Mouse (Mus musculus) heart, postnatal 14 days (tissue): ENCODE results near the gene Pgls. TPM values are rescaled to one million over a fixed set of nuclear protein-coding genes. Genes with fewer than 3 reads are reported as not detected.

Experiments
- DNase-seq, 2 experiments: peaks; one replicate each; pipeline ENCODE4 v3.0.0; 2021 to 2022
- intact Hi-C: fragments of 180-260 bp; cut with DNase I; formaldehyde crosslinking; loops from one replicate; pipeline ENCODE4 v1.15.1; 2025
- total RNA-seq, 2 experiments: library from RNA; stranded (reverse); gene quantifications; 2 replicates each; pipeline ENCODE4 v1.2.3; 2021

Gene Pgls
- total RNA-seq, 2 experiments from 2014 or later: 72.9 to 74.2 TPM

DNA sequence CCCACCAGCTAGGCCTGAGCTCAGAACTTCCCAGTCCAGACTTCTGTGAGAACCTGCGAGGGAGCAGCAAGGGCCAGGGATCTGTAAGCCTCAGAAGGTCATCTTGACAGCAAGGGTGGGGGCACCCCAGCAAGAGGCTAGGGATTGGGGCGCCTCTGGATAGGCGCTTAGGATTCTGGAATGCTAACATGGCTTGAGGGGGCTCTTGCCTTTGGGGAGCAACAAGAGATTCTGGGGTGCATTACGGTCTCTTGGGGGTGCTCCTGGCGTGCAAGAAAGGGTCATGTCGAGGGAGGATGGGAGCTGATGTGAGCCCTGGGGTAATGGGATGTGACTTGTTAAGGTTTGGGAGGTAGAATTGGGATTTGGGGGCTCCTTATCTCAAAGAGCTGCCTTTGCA, 23.0 kb upstream of the Pgls start:
- intact Hi-C loops: no loop called here
- no peak for DNase-seq

DNA sequence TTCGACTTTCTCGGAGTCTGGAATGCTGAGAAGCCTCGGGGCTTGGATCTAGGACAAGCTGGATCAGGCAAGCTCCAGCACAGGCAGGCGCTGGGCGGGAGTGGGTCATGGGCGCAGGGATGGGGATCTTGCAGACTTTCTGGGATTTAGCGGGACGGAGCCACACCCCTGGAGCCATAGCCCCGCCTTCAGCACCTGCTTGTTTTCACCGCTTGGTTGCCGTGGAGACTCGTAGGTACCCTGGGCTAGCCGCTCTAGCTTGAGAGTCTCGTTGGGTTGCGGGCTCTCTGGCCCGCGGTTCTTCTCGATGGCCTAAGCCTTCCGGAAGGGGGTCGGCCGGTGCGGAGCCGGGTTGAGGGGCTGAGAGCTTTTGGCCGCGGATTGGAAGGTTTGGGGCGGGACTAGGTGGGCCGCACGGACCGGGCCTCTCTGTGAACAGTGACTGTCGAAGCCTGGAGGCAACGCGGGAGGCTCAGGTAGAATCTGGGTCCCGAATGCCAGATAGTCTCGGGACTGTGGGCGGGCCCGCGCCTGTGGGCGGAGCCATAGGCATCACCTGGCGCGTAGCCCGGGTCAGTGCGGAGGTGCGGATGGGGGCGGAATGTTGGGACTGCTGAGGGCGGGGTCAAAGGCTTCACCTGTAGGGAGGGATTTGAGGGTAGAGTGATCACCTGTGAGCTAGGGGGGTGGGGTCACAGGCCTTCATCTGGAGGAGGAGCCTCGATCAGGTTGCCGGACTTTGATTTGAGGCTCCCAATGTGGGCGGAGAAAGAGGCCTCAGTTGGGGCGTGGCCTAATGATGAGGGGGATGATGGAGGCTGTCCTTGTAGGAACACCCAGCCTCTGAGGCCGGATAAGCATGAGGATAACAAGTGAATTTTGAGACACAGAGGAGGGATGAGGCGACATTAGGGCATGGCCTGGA, 22.3 kb upstream of the Pgls start:
- intact Hi-C loops: no loop called here

DNA sequence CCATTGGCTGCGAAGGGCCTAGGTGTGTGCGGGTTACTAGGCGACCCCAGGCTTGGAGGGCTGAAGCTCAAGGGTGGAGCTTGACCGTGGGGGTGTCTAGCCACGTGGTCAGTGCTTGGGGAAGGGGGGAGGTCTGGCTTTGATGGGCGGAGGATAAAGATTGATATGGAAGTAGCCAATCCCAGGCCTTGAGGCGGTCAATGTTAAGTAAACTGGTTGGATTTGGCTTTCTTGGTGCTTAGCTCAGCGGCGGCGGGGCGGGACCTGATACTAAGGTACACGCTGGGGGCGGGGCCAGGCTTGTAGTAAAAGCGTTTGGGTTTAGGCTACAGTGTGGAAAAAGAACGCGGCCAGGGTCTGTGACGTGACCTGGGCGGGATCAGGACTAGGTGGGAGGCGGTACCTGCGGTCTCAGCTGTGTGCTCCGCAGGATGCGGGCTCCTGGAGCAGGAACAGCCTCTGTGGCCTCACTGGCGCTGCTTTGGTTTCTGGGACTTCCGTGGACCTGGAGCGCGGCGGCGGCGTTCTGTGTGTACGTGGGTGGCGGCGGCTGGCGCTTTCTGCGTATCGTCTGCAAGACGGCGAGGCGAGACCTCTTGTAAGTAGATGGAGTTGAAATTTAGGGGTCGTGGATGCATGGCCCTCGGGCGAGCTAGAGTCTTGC, 21.6 kb upstream of the Pgls start:
- intact Hi-C loops: no loop called here
- DNase-seq: peak; percentile 81

More for the DNA sequence above, 22.3 kb upstream of the Pgls start:
- peak; percentile 75 to 83 for DNase-seq

DNA sequence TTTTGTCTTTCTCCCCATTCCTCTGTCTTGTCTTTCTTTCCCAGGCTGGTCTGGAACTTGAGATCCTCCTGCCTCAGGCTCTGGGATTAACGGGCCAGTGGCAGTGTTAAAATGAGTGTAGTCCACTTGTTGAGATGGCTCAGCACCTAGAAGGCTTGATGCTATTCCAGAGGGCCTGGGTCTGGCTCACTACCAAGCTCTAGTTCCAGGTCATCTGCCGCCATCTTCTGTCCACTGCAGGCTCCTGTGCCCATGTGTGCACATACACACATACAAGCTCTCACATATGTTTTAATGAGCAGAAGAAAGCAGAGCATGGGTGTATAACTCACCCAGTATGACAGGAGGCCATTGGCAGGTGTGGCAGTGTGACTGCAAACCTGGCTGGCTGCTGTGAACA, 19.9 kb upstream of the Pgls start:
- DNase-seq: no peak
- intact Hi-C loops: no loop called here

DNA sequence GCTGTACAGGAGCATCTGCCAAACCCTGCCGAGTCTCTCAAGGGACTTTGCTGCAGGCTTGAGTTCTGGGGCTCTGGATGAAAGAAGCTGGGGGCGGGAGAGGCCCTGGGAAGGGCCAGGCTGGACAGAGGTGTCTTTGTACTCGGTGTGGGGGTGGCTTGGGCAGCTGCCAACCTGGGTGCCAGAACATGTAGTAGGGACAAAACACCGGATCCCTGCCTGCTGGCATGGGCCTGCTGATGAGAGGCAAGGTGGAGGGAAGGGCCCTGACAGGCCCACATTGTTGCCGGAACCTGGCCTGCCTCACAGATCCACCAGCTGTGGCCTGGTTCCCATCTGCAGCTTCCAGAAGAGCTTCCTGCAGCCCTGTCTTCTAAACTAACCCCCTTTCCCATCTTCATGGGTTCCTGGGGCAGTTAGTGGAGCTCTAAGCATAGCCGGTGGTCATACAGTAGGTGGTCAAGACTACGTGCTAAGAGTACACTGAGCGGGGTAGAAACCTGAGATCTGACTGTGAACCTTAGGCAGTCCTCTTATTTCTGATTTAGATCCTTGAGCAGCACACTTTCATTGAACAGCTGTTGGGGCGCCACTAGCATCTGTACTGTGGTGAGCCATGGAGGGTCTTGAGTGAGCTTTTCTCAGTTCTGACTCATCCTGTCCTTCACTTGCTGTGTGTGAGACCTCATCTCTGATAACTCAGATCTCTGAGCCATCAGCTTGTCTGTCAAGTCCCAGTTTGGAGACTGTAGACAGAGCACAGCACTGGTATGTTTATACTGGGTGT, 18.9 kb upstream of the Pgls start:
- DNase-seq: peak; percentile 72 to 81
- intact Hi-C loops: no loop called here

DNA sequence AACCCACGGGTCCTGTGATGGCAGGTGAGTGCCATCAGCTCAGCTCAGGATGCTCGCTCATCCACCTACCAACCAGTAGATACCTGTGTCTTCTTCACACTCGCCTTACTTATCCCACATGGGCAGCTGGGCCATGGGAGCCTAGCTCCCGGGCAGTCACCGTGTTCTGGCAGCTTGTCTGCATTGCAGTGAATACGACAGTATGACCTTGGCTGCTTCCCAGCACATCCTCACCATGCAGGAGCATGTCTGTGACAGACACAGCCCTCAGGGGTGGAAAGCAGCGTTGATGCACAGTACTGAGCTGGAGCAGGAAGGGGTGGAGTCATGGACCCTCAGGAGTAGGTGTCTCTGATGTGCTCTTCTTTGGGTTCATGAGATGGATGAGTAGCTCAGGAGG, 17.6 kb upstream of the Pgls start:
- DNase-seq: peak in 1 of 2 experiments; percentile 48
- intact Hi-C loops: no loop called here

DNA sequence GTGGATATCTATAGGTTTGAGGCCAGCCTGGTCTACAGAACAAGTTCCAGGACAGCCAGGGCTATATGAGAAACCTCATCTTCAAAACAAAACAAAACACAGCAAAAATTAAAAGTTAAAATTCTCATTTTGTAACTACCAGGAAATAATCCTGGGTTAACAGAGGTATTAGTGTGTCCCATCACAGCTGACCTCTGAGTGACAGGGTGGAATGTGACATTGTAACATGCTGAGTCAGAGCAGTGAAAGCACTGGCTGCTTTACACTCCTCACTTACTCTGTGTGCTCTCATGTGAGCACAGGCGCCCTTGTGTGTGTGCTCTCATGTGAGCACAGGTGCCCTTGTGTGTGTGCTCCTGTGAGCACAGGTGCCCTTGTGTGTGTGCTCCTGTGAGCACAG, 17.0 kb upstream of the Pgls start:
- DNase-seq: no peak
- intact Hi-C loops: no loop called here

DNA sequence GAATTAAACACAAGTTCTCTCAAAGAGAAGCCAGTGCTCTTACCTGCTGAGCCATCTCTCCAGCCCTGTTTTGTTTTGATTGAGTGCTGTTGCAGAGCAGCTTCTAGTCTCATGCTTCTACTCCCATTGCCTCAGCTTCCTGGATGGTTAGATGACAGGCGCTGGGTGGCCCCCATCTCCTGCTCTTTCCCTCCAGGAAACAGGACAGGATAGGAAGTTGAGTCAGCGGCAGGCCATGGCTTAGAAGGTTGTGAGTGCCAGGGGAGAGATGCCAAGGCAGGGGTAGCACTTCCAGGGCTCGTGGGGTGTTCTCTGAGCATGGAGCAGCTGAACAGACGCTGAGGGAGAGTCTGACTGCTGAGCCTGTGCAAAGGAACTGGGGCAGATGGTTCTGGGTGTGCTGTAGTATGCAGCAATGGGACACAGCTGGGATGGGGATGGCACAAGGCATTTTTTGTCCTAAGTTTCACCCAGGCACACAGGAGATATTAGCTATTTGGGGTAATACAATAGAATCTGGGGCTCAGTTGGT, 14.1 kb upstream of the Pgls start:
- intact Hi-C loops: no loop called here
- DNase-seq: no peak

DNA sequence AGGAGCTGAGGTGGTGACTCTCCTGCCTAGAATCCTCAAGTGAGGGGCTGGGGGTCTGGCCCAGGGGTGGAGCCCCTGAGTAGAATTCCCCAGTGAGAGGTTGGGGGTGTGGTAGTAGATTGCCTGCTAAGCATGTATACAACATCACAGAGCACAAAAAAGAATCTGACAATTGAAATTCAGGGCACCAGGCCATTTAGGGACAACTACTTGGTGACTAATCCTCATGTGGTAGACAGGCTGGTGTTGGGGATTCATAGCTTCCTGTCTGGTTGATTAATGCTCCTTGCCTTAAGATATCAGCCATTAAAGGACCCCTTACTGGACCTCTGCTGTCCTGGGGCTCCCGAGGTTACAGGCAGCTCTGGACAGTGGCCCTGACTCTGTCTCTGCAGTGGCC, 13.0 kb upstream of the Pgls start:
- intact Hi-C loops: no loop called here

DNA sequence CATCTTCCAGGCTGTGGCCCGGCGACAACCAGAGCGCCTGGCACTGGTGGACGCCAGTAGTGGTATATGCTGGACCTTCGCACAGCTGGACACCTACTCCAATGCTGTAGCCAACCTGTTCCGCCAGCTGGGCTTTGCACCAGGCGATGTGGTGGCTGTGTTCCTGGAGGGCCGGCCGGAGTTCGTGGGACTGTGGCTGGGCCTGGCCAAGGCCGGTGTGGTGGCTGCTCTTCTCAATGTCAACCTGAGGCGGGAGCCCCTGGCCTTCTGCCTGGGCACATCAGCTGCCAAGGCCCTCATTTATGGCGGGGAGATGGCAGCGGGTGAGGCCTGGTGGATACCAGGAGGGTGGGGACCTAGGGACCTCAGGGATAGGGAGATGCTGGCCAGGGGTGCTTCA, 12.5 kb upstream of the Pgls start:
- intact Hi-C loops: no loop called here
- peak; percentile 63 to 78 for DNase-seq

More for the DNA sequence above, 13.0 kb upstream of the Pgls start:
- DNase-seq: no peak

DNA sequence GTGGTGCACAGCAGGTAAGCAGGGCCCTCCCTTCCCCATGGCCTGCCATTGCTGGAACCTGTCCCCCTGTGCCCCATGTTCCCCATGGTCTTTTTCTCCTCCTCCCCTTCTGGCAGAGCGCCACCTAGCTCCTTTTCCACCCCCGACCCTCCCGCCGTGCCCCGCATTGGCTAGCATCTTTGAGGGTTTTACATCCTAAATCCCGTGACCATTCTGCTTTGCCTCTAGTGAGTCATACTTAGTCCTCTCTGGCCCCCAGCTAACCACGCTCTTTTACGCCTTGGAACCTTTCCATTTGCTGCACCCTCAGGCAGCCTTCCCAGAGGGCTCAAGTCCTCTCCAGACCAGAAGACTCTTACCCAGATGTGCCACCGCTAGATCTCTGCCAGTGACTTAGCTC, 11.8 kb upstream of the Pgls start:
- intact Hi-C loops: no loop called here
- DNase-seq: no peak

DNA sequence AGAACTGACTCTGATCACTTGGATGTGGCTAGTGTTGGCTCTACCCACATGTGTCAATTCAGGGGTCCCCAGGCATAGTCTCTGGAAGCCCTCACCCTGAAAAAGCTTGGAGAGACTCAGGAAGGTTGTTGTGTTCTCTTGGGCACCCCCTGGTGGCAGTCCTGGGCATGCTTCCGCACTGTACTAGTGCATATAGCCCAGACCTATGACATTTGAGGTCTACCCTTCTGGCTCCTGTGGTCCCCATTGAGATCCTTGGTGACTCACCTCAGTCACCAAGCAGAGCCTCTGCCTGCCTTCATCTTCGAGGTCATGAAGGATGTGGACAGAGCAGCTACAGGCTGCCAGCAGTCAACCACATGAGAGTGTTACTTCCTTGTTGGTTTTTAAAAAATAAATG, 5.1 kb upstream of the Pgls start:
- DNase-seq: peak; percentile 55 to 68
- intact Hi-C loops: no loop called here

DNA sequence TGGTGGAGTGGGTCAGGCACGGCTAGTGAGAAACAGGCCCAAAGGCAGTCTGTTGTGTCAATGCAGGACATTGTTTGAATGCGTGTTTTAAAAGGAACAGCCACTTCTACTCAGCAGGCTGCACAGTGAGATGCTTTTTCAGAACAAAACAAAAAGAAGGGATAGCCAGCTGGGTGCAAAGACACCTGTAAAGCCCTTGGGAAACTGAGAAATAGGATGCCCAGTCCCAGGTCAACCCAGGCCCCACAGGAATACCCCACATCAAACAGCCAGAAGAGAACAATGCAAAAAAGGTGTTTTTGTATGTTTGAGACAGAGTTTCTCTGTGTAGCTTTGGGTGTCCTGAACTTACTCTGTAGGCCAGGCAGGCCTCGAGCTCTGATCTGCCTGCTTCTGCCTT, 3.2 kb upstream of the Pgls start:
- intact Hi-C loops: no loop called here
- DNase-seq: no peak

DNA sequence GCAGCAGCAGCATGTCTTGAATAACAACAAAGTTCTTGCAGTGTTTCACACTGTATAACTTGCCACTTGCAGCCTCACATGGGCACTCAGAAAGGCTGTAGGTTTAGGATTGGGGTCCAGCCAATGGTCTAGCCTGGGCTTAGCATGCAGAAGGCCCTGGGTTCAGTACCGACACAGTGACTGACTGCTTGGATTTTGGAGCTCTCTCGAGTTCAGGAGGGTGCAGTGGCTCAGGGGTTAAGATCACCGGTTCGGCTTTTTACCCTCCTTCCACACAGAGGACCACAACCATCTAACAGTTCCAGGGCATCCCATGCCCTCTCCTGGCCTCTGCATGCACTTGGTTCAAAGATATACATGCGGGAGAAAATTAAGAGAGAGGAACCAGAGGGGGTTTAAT, 959 bp upstream of the Pgls start:
- intact Hi-C loops: no loop called here
- DNase-seq: no peak

DNA sequence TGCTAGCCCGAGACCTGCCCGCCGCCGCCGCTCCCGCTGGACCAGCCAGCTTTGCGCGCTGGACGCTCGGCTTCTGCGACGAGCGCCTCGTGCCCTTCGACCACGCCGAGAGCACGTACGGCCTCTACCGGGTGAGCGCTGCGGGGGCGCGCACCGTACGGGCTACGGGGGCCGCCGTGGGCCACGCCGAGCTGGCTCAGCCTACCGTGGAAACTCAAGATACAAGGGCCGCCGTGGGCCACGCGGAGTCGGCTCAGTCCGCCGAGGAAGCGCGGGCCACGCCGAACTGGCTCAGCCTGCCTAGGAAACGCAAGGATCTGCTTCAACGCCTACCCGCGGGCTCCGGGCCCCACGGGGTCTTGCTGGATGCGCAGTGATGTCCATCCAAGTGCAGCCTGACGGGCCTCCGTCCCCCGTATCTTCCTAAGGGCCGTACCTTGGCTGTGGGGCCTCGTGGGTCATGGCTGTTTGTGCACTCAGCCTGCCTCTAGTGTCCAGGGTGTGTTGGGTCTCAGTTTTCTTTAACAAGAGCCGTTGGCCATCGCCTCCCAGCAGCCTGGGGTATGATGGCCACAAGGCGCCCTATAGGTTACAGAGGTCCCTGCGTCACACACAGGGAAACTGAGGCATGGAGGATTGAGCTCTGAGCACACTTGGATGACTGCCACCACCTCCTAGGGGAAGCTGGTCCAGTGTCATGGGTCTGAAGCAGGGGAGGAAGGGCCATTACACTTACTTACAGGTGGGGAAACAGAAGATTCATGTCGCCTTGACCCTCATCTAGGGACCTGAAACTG, 596 bp downstream of the Pgls start:
- intact Hi-C loops: no loop called here
- DNase-seq: peak; percentile 80 to 82

DNA sequence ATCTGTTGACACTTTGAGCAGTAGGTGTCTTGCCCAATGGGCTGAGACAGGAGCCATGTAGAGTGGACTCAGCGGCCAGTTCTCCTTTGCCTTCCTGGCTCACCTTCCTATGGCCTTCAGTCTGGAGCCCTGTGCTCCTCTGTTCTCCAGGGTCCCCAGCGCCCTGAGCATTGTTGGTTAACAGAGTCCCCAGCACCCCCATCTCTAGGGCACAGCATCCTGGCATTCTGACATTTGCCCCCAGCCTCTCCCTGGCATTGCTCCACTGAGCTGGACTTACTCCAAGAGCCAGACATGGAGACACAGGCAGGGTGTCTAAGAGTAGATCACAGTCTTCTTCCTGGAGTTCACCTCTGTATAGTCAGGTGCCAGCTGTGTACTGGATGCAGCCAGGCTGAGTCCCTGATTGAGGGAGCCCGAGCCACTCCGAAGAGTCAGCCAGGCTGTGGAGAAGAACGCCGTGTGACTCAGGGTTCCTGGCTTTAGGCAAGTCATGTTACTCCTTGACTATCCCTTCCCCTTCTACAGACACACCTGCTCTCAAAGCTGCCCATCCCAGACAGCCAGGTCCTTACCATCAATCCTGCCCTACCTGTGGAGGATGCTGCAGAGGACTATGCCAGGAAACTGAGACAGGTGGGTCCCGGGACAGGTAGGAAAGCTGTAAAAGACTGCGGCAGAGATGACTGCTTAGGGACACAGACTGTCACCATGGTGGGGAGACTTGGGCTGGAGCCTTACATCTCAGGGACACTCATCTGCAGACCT, 1.8 kb downstream of the Pgls start:
- intact Hi-C loops: no loop called here
- DNase-seq: no peak

DNA sequence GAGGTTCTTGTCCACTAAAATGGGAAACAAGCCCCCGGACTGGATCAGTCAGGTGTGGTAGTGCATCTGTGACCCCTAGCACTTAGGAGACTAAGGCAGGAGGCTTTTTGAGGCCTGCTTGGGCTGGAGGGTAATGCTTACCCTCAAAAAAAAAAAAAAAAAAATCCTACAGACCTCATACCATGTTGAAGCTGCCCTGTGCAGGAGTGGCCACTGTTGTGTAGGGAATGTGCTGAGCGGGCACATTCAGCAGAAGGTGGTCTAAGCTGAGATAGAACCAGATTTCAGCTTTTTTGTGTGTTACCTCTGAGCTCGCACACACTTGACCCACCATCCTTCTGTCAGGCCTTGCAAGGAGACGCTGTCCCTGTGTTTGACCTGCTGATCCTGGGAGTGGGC, 2.3 kb downstream of the Pgls start:
- intact Hi-C loops: no loop called here
- no peak for DNase-seq

DNA sequence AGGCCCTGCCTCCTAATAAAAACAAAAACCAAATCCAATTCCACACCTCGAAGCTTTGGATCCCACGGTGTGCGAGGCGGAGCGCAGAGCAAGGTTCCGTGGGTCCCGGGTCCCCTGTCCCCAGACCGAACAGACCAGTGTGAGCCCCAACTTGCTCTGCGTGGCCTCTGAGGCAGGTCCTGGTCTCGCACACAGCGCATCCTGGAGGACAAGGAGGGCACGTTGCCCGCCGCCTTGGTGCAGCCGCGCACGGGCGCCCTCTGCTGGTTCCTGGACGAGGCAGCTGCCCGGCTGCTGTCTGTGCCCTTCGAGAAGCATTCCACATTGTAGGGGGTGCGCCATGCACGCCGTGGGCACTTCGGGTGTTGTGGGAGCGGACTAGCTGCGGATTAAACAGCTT, 3.9 kb downstream of the Pgls start:
- intact Hi-C loops: loop anchor here (1.0 to 5.0 kb wide), 3 partner anchors 35 to 154 kb away; no protein-coding TSS in a partner anchor
- DNase-seq: peak; percentile 93 to 96

DNA sequence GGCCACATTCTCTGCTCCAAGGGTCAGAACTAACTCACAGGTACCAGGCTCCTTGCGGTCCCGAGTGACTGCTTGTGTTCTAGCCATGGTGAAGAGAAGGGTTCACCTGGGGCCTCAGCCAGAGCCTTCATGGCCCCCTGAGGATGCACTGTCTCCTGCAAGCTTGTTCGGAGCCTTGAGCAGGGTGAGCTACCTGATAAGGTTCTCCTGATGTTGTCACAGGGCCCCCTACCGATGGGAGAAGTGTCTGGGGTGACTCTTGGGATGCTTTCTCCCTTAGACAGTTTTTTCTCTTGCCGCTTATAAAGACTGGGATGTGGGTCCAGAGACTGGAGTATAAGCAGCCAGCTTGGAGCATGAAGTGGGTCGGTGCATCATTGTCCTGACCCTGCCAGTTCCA, 4.4 kb downstream of the Pgls start:
- intact Hi-C loops: loop anchor here (1.0 to 5.0 kb wide), 3 partner anchors 35 to 154 kb away; no protein-coding TSS in a partner anchor
- DNase-seq: no peak
